Mouse (Mus musculus) layer of hippocampus, adult 8-10 months (tissue): ENCODE measurements at regions not wholly inside any gene's neighbourhood (a gene's known extent, or its start where the extent isn't known, plus 50 kb on each side); places are given as distances from the start of the nearest gene placed in this dataset.
"Not testable (repeated sequence)": the region's sequence is repeated elsewhere in the genome, so short reads cannot be mapped to it uniquely, and the experiment has no call there.

Experiments
- DNase-seq, 2 experiments: peaks; one replicate each; pipeline ENCODE4 v3.0.0; 2022; ENCODE audit warnings: low spot score in 2 of 2

DNA sequence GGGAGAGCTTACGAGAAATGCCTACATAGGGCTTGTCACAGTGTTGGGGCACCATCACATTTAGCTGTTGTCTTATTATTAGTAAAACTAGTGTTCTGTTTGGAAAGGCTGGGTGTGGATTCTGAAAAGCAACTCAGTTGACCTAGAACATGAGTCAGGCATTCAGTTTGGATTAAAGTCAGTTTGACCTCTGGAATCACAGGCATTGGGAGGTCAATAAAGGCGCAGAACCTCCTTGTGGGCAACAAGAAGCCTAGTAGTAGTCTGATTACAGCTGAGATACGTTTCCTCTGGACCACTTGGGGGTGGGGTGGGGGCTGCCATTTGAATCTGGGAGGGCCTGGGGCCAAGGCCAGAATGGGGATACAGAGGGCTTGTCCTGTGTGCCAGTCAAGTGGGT is 52.1 kb upstream of the Map3k1 start:
- no peak for DNase-seq

DNA sequence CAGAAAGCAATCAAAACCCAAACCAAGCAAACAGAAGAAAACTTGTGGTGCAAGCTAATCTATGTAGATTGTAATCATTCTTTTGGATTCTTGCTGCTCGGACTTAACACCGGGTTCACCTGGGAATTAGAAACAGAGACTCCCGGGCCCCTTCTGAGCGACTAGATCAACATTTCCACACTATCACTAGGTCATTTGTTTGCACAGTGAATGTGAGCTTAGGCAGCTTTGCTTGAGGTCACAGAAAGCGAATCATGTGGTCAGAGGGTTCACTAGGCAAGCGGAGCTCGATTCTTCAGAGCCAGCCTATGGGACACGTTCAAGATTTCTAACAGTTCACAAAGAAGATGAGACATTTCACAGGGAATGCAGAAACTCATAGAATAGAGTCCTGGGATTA is 53.5 kb upstream of the Map3k1 start:
- no peak for DNase-seq

DNA sequence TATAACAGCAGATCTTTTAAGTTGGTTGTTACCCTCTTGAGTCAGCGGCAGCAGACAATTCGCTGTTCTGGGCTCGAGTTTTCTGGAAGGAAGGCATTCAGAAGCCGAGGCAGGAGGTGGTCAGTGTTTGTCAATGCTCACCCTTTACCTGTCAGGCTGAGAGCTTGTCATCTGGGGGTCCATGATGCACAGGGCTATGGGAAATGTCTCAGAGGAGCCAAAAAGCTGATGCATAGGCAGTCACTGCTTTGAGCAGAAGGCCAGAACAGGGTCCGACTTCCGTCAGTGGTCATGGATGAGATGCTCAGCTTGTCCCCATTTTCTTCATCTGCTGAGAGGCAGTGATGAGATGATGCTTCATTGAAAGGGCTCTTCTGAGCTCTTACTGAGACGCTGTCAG is 57.2 kb upstream of the Map3k1 start:
- DNase-seq = no peak

DNA sequence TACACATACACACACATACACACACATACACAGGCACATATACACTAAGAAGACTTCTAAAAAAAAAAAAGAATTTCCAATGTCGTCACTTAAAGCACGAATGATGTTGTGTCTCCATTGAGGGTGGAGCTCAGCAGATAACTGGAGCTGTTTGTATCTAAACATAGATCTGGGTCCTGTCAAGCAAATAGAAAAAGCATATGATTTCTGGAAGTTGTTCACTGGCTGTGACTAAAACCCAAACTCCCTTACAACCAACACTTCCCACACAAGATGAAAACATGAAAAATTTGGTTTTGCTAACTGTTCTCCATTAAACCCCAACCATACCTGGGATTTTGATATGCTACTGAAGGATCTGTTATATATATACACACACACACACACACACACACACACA is 58.5 kb upstream of the Map3k1 start:
- no peak for DNase-seq

DNA sequence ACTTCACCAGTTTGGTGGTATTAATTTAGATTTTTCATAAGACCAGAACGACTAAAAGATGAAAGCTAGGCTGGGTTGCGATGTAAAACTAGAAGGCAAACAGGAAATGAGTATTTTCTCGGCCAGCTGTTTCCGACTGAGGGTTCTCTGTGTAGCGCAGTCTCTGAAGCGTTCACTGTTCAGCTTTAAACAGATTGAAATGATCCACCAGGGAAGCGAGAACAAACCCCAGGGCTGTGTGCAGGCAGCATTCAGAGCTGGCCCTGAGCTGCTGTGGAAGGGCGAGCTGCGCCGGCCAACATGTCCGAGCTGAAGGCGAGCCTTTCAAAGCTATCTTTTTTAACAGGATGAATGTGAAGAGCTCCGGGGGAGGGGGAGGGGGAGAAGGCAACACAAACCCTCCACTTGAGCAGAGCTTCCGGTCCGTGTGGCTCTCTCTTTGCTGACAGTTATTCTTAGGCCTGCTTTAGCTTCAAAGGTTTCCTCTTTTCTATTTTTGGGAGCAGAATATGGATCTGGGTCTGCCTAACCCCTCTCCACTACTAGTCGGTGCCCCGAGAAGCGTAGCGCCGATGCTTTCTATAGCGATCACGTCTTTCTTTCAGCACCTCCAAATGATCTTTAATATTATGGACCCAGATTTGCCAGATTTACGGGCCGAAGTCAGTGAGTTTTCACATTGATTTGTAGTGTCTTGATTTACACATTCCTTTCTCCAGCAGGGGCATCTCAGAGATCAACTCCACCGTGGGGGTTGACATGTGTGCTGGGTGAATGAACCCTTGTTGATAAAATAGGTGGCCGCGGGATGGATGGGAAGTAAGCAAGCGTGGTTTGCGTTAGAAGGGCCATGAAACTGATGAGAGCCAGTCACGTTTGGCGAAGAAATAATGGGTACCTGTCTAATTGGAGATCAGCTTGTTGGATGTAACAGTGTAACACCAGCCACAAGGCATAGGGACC is 59.3 kb upstream of the Map3k1 start:
- DNase-seq = peak; percentile 19 to 24

DNA sequence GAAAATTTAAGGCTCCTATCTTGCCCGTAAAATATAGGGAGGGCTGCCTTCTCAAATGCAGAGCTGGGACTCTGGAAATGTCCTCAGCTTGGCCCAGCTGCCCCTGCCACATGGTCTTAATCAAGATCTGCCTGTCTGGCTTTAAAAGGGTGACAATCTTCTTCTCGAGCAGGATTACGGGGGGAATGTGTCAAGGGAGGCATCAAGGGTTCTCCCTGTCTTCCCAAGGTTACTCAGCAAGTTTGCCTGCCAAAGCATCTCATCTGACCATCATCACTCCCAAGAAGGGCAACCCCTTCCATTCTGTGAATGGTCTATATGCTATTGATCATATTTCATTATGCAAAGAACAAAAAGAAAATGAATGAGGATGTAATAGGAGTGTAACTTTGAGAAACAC is 60.2 kb upstream of the Map3k1 start:
- no peak for DNase-seq

DNA sequence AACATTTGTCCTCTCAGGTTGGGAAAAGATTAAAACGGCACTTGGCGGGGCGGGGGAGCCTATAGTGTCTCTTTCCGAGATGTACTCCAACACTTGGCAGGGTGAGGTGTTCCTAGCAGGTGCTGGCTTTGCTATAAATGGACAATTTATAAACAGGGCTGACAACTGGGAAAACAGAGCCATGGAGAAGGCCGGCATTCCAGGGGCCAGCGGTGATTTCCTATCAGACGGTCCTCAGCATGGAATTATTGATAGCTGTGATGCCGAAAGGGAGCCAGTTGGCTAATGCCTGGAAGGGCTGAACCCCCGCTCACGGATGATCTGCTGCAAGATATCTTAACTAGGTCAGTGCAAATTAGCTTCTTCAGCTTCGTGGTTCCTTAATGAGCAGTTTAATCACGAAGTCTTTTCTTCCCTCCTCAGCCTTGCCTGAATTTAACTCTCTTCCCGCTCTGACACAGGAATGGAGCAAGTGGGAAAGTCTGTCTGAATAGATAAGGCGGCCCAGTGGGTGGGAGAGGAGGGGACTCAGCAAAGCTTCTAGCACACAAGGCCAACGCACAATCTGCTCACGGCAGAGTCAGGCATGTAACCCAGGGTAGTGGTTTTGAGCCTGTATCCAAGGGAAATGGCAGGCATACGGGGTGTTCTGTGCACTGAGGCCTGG is 61.1 kb upstream of the Map3k1 start:
- DNase-seq = peak; percentile 29 to 54

DNA sequence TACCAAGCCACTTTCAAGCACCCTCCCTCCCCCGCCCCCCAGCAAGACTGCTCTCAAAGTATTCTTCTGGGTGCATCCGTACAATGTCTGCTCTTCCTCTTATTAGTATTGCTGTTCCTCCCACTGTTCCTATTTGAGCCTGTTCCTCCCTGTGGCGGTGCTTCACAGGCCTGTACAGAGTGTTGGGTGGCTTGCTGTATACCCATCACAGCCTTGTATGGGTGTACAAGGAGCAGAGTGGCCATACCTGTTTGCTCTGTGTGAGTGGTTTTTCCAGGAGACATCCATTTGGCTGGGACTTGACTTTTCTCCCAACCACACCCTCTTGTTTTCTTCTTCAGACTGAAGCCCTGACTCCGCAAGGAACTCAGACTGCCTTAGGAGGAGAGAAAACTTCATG is 61.7 kb upstream of the Map3k1 start:
- no peak for DNase-seq

DNA sequence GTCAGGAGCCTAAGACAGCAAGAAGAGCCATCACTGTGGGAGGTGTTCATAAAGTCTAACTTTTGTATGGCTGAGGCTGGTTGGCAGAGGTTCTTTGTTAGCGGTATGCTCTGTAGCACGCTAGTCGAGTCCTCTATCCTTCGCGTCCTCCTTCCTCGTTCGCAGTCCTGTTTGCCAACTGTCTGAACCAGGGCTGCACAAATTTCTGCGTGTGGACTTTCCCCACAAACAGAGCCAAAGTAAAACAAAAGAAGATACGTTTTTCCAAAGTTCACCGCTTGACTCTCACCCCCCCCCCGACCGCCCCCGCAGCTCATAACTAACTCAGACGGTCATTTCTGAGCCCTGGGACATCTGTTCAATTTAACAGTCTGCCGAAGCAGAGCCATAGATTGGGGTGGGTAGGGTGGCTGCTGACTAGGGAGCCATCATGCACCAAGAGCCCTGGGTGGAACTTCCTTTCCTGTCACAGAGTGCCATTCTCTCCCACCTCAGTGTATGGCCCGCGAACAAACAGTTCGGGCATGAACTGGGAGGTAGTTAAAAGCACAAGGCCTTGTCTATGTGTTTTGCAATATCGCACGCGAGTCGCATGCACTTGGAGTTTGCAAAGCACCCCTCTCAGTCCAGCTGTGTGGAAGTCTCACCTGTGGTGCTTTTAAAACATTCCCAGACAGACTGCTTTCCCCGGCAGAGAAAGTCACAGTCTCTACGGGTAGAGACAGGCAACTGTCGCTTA is 63.0 kb upstream of the Map3k1 start:
- no peak for DNase-seq

DNA sequence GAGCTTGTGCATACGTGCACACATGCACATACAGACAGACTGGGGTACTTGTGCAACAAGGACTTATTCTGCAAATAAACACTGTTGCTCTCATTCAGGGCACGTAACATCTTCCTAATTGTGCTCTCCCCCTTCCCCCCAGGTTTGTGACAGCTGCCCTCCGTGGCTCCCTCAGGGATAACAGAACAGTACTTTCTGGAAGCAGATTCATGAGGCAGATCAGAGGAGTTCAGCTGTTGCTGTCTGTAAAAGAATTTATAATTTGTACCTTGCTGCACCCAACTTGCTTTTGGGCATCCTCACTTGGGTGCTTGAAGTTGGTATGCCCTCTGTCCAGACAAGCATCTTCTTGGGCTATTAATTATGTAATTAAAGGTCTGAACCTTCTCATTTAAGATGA is 65.5 kb upstream of the Map3k1 start:
- DNase-seq = no peak

DNA sequence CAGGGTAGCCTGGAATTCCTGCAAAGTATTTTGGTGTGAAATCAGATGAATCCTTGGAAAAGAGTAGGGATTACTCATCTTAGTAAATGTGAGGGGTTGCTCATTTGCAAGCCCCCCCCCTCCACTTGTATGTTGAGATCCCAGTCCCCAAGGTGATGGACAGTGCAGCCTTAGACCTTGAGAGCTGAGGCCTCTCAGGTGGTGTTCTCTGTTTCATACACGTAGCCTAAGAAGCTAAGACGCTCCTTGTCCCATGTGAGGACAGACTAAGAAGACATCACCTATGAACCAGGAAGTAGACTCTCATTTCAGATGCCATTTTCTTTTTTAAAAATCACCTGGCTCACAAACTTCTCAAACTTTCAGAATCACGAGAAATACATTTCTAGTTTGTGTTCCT is 67.6 kb upstream of the Map3k1 start:
- no peak for DNase-seq

DNA sequence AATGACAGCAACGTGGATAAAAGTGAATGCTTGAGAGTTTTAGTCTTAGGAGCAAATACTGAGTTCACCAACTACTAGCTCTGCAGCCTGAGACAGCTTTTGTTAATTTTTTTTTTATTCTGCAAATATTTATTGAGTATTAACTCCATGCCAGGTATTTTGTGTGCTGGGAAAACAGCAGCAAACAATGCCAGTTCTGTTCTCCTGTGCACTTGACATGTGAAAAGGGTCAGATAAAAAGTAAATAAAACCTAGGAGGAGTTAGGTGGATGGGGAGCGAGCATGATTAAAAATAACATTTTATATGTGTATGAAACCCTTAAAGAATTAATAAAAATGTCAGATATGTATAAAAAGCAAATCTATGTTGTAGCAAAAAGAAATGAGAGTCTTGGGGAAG is 68.1 kb upstream of the Map3k1 start:
- DNase-seq = no peak

DNA sequence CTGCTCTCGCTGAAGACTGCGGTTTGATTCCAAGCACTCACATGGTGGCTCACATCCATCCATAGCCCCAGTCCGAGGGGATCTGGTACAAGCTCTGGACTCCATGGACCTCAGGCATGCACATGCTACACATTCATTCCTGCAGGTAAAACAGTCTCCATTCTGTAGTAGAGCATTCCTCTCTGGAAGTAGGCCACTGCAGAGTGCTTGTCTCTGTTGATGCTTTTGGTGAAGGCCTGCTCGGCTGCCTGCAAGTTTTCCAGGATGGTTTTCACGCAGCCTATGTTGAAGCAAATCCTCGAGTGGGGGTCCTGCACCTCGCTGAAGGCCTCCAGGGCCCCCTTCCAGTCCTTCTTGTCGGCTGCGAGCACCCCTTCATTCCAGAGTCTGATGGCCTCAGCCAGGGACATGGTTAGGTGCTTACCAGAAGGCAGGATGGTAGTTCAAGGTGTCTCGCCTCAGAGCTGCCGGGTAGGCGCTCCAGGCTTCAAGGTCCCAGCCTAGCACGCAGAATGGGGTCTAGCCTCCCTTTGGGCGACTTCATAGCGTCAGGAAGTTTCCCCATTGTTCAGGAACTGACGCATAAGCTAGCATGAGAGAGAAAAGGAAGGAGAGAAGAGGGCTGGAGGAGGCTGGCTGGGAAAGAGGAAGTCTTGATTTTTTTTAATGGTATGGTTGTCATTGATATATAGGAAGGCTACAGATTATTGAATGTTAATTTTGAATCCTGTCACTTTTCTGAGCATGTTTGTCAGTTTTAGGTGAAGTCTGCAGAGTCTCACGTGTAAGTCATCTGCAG is 75.2 kb upstream of the Map3k1 start:
- not testable (repeated sequence) for DNase-seq

DNA sequence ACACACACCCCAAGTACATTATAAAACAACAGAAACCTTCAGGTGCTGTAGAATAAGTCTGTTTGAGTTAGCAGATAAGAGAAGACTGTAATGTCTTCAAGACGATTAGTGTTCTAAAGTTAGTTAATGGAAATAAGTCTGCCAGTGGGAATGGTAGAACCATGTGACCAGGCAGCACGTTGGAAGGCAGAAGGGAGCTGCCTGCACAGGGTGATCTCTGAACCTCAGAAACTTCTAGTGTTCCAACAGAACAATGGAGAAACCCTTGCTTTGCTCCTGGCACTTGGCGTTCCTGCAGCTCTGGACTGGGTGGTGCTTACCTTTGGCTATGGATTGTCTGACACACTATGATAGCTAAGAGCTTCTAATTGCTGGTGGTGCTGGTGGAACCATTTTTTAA is 82.0 kb upstream of the Map3k1 start:
- no peak for DNase-seq

DNA sequence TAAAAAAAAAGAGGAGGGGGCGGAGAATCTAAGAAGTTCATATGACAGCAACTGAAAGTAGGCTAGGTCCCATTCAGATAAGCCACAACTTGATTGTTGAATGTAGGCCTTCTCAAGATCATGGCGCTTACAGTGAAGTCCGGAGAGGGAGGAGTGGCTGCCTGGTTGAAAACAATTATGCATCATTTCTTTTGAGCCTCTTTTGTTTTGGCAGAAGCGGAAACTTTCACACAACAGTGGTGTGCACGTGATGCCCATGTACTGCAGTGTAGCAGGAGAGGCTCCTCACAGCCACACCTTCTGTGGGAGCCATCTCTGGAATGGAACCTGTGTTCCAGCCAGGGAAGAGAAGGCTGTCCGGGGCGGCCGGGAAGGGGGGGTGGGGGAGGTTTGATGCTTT is 83.3 kb upstream of the Map3k1 start:
- no peak for DNase-seq

DNA sequence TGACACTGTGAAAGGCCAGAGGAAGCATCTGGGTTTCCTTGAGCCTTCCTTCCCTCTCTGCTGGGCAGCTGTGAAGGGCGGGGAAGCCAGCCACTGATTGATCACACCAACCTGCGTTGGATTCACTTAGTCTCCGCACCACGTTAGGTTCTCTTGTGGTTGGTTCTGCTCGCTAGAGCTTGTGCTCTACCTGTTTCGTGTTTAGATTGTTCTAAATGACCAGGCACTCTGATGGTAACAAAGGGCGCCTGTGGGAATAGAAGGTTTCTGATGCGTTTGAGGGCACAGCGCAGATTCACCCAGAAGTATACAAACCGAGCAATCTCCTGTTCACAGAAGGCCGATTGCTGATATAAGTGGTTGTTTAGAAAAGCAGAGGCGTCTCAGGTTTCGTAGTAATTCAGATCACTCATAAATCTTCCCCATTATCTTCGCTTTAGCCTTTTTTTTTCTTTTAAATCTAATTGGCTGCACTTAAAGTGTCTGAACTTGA is 84.5 kb upstream of the Map3k1 start:
- no peak for DNase-seq

DNA sequence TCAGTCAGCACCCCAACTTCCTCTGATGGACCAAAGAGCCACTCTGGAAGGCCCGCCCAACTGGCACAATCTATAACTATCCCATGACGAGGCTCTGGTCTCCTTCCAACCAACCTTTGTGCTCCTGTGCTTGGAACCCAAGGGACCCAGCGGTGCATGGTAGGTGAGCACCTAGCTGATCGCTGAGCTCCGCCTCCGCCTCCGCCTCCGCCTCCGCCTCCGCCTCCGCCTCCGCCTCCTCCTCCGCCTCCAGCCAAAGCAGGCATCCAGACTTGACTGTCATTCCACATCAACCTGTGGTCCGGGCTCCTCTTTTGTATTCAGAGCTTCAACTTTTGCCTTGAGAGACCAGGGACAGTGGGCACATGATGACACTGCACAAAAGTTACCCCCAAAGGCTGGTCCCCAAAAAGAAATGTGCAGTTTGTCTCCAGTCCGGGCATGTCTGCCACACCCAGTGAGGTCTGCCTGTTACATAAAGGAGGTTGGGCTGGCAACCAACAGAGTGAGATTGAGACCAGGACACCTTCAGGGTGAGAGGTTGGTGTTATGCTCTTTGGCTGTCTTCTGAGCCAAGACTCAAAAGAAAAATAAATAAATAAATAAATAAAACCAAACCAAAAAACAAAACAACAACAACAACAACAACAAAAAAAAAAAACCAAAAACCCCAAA is 86.1 kb upstream of the Map3k1 start:
- no peak for DNase-seq

DNA sequence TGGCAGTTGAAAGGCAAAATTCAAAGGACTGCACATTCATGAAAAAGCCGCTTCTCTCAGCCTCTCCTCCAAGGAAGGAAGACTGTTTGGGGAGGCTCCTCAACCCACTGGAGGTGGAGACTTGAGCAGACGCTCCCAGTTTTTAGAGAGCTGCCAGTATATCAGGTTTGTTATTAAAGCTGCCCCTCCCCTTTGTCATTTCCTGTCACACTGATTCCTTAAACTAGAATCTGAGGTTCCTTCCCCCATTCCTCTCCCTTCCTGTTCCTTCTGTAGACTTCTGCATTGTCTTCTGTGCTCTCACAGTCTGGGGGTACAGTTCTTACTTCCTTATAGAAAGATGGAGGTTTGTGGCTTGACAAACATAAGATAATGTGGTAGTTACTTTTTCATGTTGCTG is 87.5 kb upstream of the Map3k1 start:
- DNase-seq = no peak

DNA sequence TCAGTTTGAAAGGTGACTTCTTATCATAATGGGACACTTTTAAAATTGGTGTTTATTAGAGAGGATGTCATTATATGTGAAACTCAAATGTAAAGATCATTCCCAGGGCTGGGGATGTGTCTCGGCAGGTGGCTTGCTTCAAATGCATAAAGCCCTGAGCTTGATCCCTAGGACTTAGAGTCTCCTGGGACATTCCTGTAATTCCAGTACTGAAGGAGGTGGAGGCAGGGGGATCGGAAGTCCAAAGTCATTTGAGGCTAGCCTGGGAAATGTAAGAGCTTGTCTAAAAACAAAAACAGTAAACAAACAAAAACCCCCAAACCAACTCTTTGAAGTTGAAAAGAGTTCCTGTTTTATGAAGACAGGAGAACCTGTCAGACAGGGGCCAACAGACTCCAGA is 94.6 kb upstream of the Map3k1 start:
- no peak for DNase-seq

DNA sequence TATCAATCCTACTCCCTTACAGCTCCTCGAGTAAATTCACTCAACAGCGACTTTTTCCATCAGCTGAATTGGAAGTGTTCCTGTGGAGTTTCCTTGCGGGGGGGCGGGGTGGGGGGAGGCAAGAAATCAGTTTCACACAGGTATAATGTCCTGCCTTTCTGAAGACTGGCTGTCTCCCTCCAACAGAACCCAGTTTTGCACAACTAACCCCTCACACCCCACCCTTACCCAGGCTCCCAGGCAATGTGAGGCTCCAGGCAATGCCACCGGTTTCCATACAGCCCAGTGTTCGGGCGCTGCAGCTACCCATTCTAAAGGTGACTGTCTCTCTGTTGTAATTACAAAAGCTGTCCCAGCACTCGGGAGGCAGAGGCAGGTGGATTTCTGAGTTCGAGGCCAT is 95.1 kb upstream of the Map3k1 start:
- DNase-seq = no peak
